Mouse (Mus musculus): ENCODE results near the gene Wwox. TPM values are rescaled to one million over a fixed set of nuclear protein-coding genes. Genes with fewer than 3 reads are reported as not detected.

The Wwox gene
- total and polyA plus RNA-seq, 3 experiments = 7.8 to 11.5 (median 9.1) TPM

GRCm38 (mm10) chr8:114670801-114671200 lies 231.3 kb downstream of the Wwox start:
- Histone ChIP-seq H3K9ac (ENCODE audit: insufficient read depth, low read depth) (no peak overlapping the region), H3K9me3 (replicated peaks; ENCODE audit: low read length) (peaks cover 16% of the 10 kb centered on the region), H3K27ac (ENCODE audit: insufficient read depth, low read depth) (no peak overlapping the region), H3K4me3 (replicated peaks in 1 of 3; ENCODE audit: low read depth in 2 of 3, low read length in 2 of 3, poor library complexity in 1 of 3) (no peak overlapping the region), H3K4me2 (ENCODE audit: insufficient read depth, low read depth, poor library complexity, severe bottlenecking) (no peak overlapping the region), H3K79me2 (replicated peaks; ENCODE audit: control insufficient read depth, extremely low read depth, insufficient read depth, poor library complexity, severe bottlenecking) (no peaks in the 10 kb centered on the region), H3K36me3 (replicated peaks in 1 of 2; ENCODE audit: control insufficient read depth in 1 of 2, insufficient read depth in 1 of 2, low read length in 1 of 2) (no peaks in the 10 kb centered on the region), H3K27me3 (replicated peaks) (no peaks in the 10 kb centered on the region), H3K4me1 (ENCODE audit: control insufficient read depth in 1 of 2, insufficient read depth in 2 of 2) (peaks cover 0 to 14% of the 10 kb centered on the region in 2 experiments; a peak in 2 of 4 replicates)
- in situ Hi-C loops (cut with MboI; ENCODE audit: low pct_ligation_motif_present, low pct_unique_long_range_greater_than_20kb, low sequenced_read_pairs) = no loop called here
- dilution Hi-C loops (cut with MboI; ENCODE audit: extremely low pct_ligation_motif_present, extremely low pct_unique_long_range_greater_than_20kb, low sequenced_read_pairs) = no loop called here
- no peak for TF ChIP-seq HCFC1 (IDR thresholded peaks at IDR 0.05; ENCODE audit: low read depth, low read length)
- no peak for TF ChIP-seq MAFK (IDR thresholded peaks at IDR 0.05; ENCODE audit: insufficient replicate concordance, low read length)
- no peak for TF ChIP-seq NRF1 (IDR thresholded peaks at IDR 0.05; ENCODE audit: low read depth, low read length)
- TF ChIP-seq JUND (conservative IDR thresholded peaks at IDR 0.05; ENCODE audit: low read depth, low read length) = no peak
- TF ChIP-seq ZC3H11A (IDR thresholded peaks at IDR 0.05; ENCODE audit: low read depth, low read length) = no peak
- TF ChIP-seq IRF4 (IDR thresholded peaks at IDR 0.05; ENCODE audit: low read depth, low read length) = no peak
- no peak for TF ChIP-seq JUN (IDR thresholded peaks at IDR 0.05; ENCODE audit: insufficient read depth, low read depth, low read length)
- no peak for TF ChIP-seq MEF2A (IDR thresholded peaks at IDR 0.05; ENCODE audit: borderline replicate concordance, low read depth, low read length)
- no peak for TF ChIP-seq ETS1 (conservative IDR thresholded peaks at IDR 0.05; ENCODE audit: low read depth, low read length)
- no peak for TF ChIP-seq TBP (conservative IDR thresholded peaks at IDR 0.05; ENCODE audit: low read depth, low read length)
- TF ChIP-seq MAX (IDR thresholded peaks at IDR 0.05; ENCODE audit: low read length) = no peak
- no peak for TF ChIP-seq MAZ (IDR thresholded peaks at IDR 0.05; ENCODE audit: low read depth, low read length)
- TF ChIP-seq SMC3 (IDR thresholded peaks at IDR 0.05; ENCODE audit: low read depth, low read length) = no peak
- no peak for TF ChIP-seq BHLHE40 (IDR thresholded peaks at IDR 0.05; ENCODE audit: low read depth, low read length)
- DNase-seq (ENCODE audit: extremely low read depth) = no peak

GRCm38 (mm10) chr8:114671237-114671674 lies 231.8 kb downstream of the Wwox start:
- no peak for TF ChIP-seq POLR2AphosphoS2 (IDR thresholded peaks at IDR 0.05; ENCODE audit: low read depth, low read length)
- TF ChIP-seq ZNF384 (IDR thresholded peaks at IDR 0.05; ENCODE audit: low read depth, low read length) = no peak
- TF ChIP-seq NELFE (IDR thresholded peaks at IDR 0.05; ENCODE audit: low read depth, low read length) = no peak
- TF ChIP-seq KAT2A (IDR thresholded peaks at IDR 0.05; ENCODE audit: insufficient replicate concordance, low read length) = no peak
- TF ChIP-seq MYC (IDR thresholded peaks at IDR 0.05; ENCODE audit: low read depth, low read length) = no peak
- TF ChIP-seq ZKSCAN1 (IDR thresholded peaks at IDR 0.05; ENCODE audit: borderline replicate concordance, low read depth, low read length) = no peak
- TF ChIP-seq BHLHE40 (IDR thresholded peaks at IDR 0.05; ENCODE audit: low read depth, low read length) = no peak
- no peak for TF ChIP-seq MXI1 (IDR thresholded peaks at IDR 0.05; ENCODE audit: low read depth, low read length)
- no peak for TF ChIP-seq POLR2A (IDR thresholded peaks at IDR 0.05; ENCODE audit: low read depth, low read length)
- TF ChIP-seq EP300 (IDR thresholded peaks at IDR 0.05; ENCODE audit: low read length) = no peak
- no peaks in the 10 kb centered on the region for H3K79me2 ChIP-seq (replicated peaks; ENCODE audit: control insufficient read depth, extremely low read depth, insufficient read depth, poor library complexity, severe bottlenecking)
- no peaks in the 10 kb centered on the region for H3K27me3 ChIP-seq (replicated peaks)
- in situ Hi-C loops (cut with MboI; ENCODE audit: low pct_ligation_motif_present, low pct_unique_long_range_greater_than_20kb, low sequenced_read_pairs) = no loop called here
- H3K36me3 ChIP-seq (replicated peaks in 1 of 2; ENCODE audit: control insufficient read depth in 1 of 2, insufficient read depth in 1 of 2, low read length in 1 of 2) = no peaks in the 10 kb centered on the region
- dilution Hi-C loops (cut with MboI; ENCODE audit: extremely low pct_ligation_motif_present, extremely low pct_unique_long_range_greater_than_20kb, low sequenced_read_pairs) = no loop called here
- no peak overlapping the region for H3K27ac ChIP-seq (ENCODE audit: insufficient read depth, low read depth)
- H3K4me3 ChIP-seq (replicated peaks in 1 of 3; ENCODE audit: low read depth in 2 of 3, low read length in 2 of 3, poor library complexity in 1 of 3) = no peak overlapping the region
- H3K9me3 ChIP-seq (replicated peaks; ENCODE audit: low read length) = peaks cover 16% of the 10 kb centered on the region
- H3K4me2 ChIP-seq (ENCODE audit: insufficient read depth, low read depth, poor library complexity, severe bottlenecking) = no peak overlapping the region
- peaks cover 0 to 14% of the 10 kb centered on the region in 2 experiments; a peak in 2 of 4 replicates for H3K4me1 ChIP-seq (ENCODE audit: control insufficient read depth in 1 of 2, insufficient read depth in 2 of 2)
- no peak overlapping the region for H3K9ac ChIP-seq (ENCODE audit: insufficient read depth, low read depth)
- no peak for DNase-seq (ENCODE audit: extremely low read depth)
